Mouse (Mus musculus) brown adipose tissue, adult 24 weeks (tissue): Measurements from ENCODE around the gene Vps13d. TPM values are rescaled to one million over a fixed set of nuclear protein-coding genes. Genes with fewer than 3 reads are reported as not detected.

Experiments used
- H3K27ac ChIP-seq: fragments of 200-500 bp; replicated peaks from 2 replicates; pipeline ENCODE4 v1.5.1; 2012; ENCODE audit warnings: low read depth, mild to moderate bottlenecking, low read length
- H3K4me1 ChIP-seq: fragments of 200-500 bp; 2 replicates; pipeline ENCODE4 v1.6.1; 2012; ENCODE audit warnings: low read length, mixed read lengths; ENCODE audit not compliant: control insufficient read depth, insufficient read depth, insufficient read length
- H3K4me3 ChIP-seq: fragments of 200-500 bp; 2 replicates; pipeline ENCODE4 v1.5.1; 2012; ENCODE audit warnings: low read depth, mild to moderate bottlenecking, low read length, moderate library complexity; ENCODE audit not compliant: insufficient read depth
- polyA plus RNA-seq: library from polyadenylated mRNA; stranded (reverse); fragments of >200 nt; gene quantifications from 2 replicates; pipeline ENCODE4 v1.2.4, GENCODE M21; 2012; ENCODE audit not compliant: missing spikeins, insufficient read depth, insufficient read length

Vps13d gene
- polyA plus RNA-seq, 1 experiment, result 30.9 TPM

DNA sequence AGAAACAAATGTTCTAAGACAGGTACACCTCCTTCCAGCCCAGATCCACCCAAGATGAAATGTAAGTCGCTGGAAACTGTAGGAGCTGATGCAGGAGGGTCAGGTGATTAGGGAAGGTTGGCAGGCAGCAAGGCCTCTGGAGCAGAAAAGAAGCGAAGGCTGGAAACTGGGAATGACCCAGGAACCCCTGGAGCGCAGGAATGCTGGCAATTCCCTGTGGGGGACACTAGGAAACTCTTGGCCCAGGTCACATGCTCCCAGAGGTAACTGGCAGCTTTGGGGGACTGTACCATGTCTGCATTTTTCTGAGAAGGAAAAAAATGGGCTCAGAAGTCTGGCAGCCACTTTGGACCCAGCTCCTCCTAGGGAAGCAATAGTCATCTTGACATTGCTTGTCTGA, 202.4 kb downstream of the Vps13d start:
- H3K4me3 ChIP-seq, result no peak overlapping the region
- H3K27ac ChIP-seq, result 0 out of 2 replicates have a peak overlapping the region, but pooled peaks have one; percentile 0
- H3K4me1 ChIP-seq, result peaks cover 23% of the 10 kb centered on the region

DNA sequence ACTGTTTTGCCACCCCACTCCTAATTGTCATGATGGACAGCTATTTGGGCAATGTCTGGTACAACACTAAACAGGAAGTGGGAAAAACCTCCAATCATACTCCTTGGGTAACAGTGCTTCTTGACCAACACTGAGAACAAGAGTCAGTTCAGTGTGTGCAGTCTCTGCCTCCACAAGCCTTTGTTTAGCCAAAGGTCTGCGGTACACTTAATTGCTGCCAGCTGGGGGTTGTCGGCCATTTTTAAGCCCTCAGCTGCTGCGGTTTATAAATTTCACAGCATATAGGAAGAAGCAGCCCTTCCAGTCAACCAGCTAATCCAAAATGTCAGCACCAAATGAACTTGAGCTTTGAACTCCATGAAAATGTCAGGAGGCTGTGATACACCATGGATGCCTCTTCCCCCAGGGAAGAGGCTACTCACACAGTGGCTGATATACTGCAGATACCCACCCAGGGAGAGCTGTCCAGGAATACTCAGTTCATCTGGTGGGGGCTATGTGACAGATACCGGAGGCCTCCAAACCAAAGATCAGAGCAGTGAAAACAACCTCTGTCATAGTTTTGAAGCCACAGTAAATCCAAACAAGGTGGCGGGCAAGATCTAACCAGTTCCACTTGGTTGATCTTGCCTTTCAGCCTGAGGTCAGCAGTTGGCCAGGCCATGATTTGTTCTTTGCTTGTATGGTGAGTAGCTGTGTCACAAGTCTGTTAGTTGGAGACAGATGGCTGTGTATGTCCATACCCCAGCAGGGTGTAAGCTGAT, 206.2 kb downstream of the Vps13d start:
- peaks cover 13% of the 10 kb centered on the region for H3K4me1 ChIP-seq
- no peak overlapping the region for H3K27ac ChIP-seq
- H3K4me3 ChIP-seq, result no peak overlapping the region

DNA sequence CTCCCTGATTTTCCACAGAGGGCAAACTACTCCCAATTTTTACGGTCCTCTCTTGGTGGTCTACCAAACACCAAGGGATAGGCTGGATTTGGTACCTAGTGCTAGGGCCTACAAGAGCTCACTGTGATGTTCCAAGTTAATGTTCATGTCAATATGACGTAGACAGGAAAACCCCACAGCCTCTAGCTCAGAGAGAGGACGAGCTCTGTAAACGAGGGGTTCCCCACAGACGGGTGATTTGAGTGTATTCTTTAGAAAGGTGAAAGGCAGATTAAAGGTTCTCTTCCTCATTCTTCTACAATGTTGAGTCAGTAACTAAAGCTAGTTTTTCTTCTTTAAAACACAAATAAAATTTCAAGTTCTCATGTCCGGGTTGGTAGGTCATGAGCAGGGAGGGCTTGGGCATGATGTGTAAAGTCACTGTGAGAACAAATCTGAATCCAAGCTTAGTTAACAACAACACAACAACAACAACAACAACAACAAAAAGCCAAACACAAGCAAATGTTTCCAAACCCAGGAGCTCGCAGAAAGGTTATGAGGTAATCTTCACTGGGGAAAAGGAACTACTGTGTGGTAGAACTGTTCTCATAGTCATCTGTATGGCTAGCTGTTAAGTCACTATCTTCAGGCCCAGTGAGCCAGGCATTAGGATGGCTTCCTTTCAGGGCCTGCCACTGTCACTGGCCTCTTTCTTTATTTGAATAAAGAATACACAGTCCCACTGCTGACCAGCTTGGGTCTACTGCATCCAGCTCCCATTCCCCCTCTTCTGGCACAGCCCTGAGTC, 208.6 kb downstream of the Vps13d start:
- H3K4me1 ChIP-seq, result peaks cover 24% of the 10 kb centered on the region
- no peak overlapping the region for H3K4me3 ChIP-seq
- no peak overlapping the region for H3K27ac ChIP-seq

DNA sequence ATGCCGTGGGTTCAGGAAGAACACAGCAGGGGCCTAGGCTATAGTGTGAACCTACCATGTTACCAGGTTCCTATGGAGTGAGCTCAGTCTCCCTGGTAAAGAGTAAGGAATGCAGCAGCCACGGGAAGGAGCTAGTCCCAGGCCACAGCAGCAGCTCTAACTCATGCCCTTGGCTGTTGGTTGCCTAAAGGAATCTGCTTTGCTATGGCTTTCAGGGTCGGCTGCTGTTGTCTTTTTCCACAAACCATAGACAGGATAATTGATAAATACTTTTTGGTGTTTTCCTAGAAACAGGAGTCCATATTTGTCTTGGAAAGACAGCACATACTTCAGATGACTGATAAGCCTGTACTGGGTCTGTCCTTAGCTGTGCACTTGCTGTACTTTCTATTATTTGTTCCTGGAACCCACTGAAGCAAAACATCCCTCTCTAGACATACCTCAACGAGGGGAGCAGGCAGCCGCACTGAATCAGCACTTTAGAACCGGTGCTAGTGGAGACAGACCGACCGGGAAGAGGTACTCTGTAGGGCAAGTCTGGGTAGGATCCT, 210.9 kb downstream of the Vps13d start:
- peaks cover 42% of the 10 kb centered on the region for H3K4me1 ChIP-seq
- no peak overlapping the region for H3K4me3 ChIP-seq
- peak overlapping the region; percentile 47; the same call in 1 of the 2 replicates for H3K27ac ChIP-seq

DNA sequence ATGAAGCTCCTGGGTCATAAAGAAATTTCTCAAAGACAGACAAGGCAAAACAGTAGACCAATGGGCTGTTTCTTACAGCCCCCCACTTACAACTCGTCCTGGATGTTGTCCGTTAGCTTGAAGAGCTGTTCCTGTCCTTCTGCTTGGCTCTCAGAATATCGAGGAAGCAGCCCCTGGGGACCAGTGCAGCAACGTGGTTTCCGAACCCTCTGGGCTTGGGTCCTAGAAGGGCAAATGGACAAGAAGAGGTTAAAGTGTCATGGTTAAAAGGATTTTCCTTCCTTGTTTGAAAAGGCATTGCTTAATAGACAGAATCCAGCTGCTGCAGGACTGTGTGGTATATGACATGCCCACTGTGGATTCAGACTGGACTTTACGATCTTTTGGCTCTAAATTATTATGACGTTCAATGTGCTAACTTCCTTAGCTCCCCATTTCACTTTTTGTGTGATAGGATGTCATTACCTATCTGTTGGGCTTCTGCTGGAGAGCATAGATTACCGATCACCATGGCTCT, 211.5 kb downstream of the Vps13d start:
- Histone ChIP-seq H3K27ac (peak overlapping the region; percentile 31), H3K4me1 (peaks cover 44% of the 10 kb centered on the region), H3K4me3 (no peak overlapping the region)

DNA sequence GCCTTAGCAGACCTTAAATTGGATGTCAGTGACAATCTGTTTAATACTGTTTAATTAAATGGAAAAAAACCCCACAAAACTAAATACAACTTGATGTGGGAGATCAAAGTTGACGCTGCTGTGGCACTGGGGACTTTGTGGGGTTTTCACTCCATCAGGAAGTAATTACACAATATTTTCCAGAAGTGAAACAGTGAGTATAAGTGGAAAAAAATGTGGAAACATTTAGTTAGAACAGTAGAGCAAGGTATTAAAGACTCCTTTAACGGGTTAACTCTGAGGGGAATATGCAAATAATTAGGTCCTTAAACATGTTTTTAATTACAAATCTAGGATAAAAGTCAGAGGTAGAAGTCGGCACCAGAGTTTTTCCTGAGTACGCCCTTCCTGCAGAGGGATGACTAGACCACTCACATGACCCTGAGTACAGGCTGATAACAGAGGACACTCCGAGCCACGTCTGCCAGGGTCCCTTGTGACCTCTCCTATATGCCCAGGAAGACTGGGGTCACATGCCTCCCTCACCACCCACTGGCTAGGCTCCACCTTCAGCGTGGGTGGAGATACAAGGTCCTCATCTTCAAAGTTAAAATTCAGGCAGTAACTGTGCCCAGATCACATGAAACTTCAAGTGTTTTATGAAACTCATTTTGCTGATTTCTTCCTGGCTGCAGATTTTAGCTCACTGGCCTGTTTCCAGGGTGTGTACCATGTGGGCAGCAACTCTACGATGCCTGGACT, 213.8 kb downstream of the Vps13d start:
- Histone ChIP-seq H3K4me3 (no peak overlapping the region), H3K27ac (peak overlapping the region; percentile 82), H3K4me1 (peaks cover 50% of the 10 kb centered on the region)

DNA sequence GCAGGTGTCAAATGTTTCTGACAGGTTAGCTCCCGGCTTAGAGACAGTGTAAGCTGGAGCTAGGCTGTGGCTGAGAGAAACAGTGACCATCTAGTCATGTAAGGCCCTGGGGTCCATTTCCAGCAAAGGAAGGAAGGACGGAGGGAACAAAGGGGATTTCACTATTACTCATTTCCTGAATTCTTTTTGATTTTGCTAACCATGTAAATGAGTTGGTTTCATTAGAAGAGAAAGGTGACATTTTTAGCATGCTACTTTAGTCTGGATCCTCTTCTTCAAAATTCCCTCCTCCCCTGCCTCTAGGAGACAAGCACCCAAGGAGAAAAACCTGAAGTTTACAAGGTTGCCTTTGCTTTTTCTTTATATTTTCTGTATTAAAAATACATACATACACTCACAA, 214.7 kb downstream of the Vps13d start:
- Histone ChIP-seq H3K27ac (peak overlapping the region; percentile 82), H3K4me1 (peaks cover 50% of the 10 kb centered on the region), H3K4me3 (no peak overlapping the region)

DNA sequence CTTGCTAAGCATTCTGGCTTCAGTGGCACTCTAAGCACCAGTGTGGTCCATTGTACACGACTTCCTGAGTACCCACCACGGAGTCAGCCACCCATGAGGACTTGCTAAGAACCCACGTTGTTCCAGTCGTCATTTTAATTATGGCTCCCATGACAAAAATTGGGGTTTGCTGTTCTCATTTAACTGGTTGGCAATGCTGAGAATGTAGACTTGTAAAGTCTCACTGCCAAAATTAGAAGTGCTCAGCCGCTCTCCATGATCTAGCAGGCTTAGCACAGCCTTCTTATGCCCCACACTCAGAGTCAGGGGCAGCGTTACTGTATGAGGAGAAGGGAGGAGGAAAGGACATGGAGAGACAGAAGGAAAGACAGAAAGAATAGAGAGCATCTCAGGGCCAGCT, 216.8 kb downstream of the Vps13d start:
- Histone ChIP-seq H3K27ac (no peak overlapping the region), H3K4me1 (peaks cover 51% of the 10 kb centered on the region), H3K4me3 (no peak overlapping the region)

DNA sequence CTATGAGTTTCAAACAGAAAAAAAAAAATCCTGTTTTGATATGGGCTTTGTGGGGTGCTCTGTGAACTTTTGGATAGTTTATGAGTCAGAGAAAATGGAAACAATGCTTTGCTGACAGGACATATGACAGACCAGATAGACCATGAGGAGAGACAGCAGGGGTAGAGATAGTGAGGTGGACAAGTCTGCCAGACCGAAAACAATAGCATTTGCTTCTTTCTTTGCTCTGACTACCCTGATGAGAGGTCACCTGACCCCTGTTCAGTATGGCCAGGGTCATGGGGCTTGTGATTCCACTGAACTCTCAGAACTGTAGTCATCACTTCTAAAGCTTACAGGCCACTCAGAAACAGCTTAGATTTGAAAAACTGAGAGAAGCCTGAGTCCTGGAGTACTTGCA, 217.7 kb downstream of the Vps13d start:
- H3K27ac ChIP-seq, result no peak overlapping the region
- no peak overlapping the region for H3K4me3 ChIP-seq
- H3K4me1 ChIP-seq, result peaks cover 48% of the 10 kb centered on the region

DNA sequence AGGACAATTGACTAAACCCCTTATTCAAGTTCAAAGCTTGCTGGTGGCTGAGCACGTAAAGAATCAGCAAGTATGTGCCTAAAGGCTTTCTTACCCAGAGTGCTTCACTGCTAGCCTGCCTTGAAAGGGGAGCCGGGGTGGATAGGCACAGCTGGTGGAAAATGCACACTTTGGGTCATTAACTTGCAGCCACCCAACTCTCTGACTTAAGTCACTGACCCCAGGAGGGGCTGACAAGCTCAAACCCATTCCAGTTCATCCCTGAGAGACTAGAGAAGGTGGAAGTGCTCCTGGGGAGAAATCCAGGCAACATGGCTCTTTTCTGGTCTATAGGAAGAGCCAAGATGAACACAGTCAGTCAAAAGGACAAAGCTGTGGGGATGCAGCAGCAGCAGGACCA, 219.3 kb downstream of the Vps13d start:
- no peak overlapping the region for H3K4me3 ChIP-seq
- peaks cover 35% of the 10 kb centered on the region for H3K4me1 ChIP-seq
- no peak overlapping the region for H3K27ac ChIP-seq

DNA sequence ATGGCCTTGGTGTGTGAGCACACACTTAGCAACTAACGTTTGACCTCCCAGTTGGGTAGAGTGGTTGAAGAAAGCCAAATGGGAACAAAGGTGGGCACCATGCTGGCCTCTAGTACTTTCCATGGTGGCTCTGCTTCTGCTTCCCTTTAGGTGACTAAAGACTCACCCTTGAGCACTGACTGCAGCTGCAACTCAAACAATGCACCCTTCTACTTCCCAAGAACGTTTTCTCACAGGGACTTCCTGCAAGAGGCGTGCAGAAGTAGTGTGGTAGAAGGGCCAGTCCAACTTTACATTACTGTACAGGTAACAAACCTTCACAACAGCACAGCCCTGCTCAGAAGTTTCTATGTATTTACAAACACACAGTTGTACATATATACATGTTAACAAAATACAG, 220.3 kb downstream of the Vps13d start:
- H3K4me3 ChIP-seq, result no peak overlapping the region

DNA sequence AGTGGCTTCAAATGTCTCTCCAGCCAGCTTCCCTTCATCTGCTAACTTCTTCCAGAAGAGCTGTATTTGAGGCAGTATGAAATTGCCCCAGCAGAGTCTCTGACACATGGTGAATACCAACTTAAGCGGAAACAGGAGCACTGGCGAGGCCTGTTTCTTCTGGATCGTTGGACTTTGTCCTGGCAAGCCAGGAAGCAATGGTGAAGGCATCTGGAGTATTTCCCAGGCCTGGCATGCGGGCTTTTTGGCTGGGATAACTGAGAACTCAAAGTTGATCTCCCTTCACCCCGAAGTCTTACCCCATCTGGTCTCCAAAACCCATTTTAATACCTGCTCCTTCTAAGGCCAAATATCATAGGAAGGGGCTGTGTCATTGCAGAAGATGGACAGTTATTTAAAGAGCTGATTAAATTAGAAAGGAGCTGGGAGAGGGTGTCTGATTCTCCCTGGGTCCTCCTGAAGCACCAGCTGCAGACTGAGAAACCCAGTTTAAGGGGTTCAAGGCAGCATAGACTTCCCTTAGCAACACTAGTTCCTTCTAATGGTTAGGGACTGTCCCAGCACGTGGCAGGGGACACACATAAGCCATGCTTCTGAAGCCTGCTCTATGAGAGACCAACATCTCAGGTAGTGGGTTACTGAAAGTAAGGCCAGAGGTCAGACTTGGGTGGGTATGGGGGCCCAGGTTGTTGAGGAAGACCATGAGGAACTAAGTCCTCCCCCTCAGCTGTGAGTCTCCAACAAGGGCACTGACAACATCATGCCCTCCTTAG, 221.7 kb downstream of the Vps13d start:
- peaks cover 22% of the 10 kb centered on the region for H3K4me1 ChIP-seq
- H3K27ac ChIP-seq, result peak overlapping the region; percentile 7

More for the DNA sequence above, 220.3 kb downstream of the Vps13d start:
- H3K27ac ChIP-seq, result no peak overlapping the region
- peaks cover 27% of the 10 kb centered on the region for H3K4me1 ChIP-seq

DNA sequence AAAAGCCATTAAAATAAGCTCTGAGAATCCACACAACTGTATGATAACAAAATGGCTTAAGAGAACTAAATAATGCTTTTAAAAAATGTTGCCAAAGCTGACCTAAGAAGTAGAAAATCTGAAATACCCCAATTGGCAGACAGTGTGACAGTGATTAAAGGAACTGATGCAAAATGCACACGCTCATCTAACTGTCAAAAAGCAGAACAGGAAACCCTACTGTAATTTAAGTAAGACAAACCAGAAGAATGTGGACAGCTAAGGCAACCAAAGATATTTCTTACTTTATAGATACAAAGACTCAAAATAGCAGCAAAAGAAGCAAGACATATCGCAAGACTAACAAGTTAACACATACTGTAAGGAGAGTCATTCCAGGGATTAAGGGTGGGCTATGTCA, 223.8 kb downstream of the Vps13d start:
- no peak overlapping the region for H3K27ac ChIP-seq
- no peak overlapping the region for H3K4me3 ChIP-seq
- H3K4me1 ChIP-seq, result peaks cover 17% of the 10 kb centered on the region

More for the DNA sequence above, 221.7 kb downstream of the Vps13d start:
- no peak overlapping the region for H3K4me3 ChIP-seq

DNA sequence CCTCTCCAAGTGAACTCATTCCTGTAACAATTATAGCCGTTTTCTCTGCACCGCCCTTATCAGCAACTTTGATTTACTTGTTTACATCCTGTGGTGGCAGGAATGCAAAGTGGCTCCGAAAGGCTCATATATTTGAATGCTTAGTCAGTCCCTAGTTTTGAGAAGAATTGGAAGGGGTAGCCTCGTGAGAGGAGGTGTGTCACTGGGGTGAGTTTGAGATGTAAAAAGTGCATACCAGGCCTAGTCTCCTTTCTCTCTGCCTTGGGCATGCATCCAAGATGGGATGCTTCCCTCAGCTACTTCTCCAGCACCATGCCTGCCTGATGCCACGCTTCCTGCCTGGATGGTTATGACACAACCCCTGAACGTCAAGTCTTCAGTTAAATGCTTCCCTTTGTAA, 225.8 kb downstream of the Vps13d start:
- Histone ChIP-seq H3K27ac (peak overlapping the region; percentile 13; the same call in 1 of the 2 replicates), H3K4me3 (no peak overlapping the region), H3K4me1 (peaks cover 13% of the 10 kb centered on the region)
